Mouse (Mus musculus): ENCODE results near the gene Med26. TPM values are rescaled to one million over a fixed set of nuclear protein-coding genes. Genes with fewer than 3 reads are reported as not detected.

Gene Med26
- polyA plus RNA-seq, 1 experiment from 2014 or later = 11.4 TPM

DNA sequence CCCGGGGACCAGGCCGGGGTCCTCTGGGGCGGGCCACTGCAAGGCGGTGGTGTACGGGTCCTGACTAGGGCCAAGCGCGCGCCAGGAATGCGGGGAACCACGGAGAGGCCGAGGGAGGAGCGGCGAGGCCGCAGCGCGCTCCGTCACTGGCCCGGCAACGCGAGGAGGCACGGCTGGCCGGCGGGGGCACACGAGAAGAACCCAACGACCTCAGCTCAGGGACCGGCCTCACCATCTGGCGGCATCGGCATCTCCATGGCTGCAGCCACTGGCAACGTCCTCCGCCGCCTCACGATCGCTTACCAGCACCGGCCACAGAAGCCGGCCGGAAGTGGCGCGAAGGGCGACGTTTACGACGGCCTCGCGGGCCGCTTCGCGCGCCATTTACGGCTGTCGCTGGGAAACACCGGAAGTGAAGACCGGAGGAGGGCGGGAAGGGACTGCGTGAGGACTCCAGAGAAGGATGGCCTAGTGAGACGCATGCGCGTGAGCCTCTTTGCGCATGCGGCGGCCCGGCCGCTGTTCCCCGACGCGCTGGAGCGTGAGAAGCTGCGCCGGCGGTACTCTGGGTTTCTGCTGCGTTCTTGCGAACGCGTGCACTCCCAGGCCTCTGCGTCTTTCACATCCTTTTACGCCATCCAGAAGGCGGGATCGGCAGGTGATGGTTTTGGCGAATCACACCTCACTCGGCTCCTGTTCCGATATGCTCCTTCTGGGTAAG is 73.1 kb downstream of the Med26 start, which contains the start of gene Cherp:
Gene Cherp (minus strand): TSS at position 401 of the 721 bp plus-strand sequence.
- Histone ChIP-seq H3K27me3 (ENCODE audit: control insufficient read depth, insufficient read depth, low read length) (no peaks in the 10 kb centered on the region), H3K9ac (replicated peaks; ENCODE audit: low read depth, low read length) (peak within 1 kb of the TSS; percentile 69), H3K4me3 (ENCODE audit: low read depth, low read length) (peak within 1 kb of the TSS; percentile 62), H3K4me2 (ENCODE audit: low read depth, low read length) (peak within 1 kb of the TSS; percentile 92), H3K27ac (ENCODE audit: low read depth, low read length) (peak within 1 kb of the TSS; percentile 80), H3K36me3 (ENCODE audit: control insufficient read depth, insufficient read depth, low read length) (peaks cover 30% of the 10 kb centered on the region), H3K9me3 (ENCODE audit: control insufficient read depth, low read length) (no peaks in the 10 kb centered on the region), H3K4me1 (ENCODE audit: control insufficient read depth, insufficient read depth, low read length) (peaks cover 13% of the 10 kb centered on the region)
- WGBS = under 1% methylated on average over 80 of the region's 80 CpGs
- ATAC-seq (ENCODE audit: low read depth) = peak; percentile 97

DNA sequence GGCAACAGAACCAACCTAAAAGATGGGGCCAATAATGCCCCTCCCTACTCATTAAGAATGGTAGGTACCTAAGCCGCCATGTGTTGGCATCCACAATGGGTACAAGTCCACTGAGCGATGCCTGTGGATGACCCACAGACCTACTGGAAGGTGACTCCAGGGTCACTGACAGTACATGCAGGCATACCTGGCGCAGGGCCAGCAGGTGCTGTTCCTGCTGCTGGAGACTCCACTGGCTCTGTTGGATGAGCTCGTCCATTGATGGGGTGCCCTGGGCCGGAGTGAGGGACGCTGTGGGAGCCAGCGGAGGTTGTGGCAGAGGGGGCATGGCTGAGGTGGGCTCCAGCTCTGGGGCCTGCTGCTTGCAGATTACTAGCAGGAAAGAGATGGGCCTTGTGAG is 77.4 kb downstream of the Med26 start:
- ATAC-seq (ENCODE audit: low read depth) = no peak
- peaks cover 8% of the 10 kb centered on the region; the same call in 1 of the 2 replicates for H3K4me1 ChIP-seq (ENCODE audit: control insufficient read depth, insufficient read depth, low read length)
- no peaks in the 10 kb centered on the region for H3K27me3 ChIP-seq (ENCODE audit: control insufficient read depth, insufficient read depth, low read length)
- no peaks in the 10 kb centered on the region for H3K9me3 ChIP-seq (ENCODE audit: control insufficient read depth, low read length)
- WGBS = 97% methylated on average over 7 of the region's 7 CpGs
- H3K27ac ChIP-seq (ENCODE audit: low read depth, low read length) = no peak overlapping the region
- H3K9ac ChIP-seq (replicated peaks; ENCODE audit: low read depth, low read length) = no peak overlapping the region
- H3K4me3 ChIP-seq (ENCODE audit: low read depth, low read length) = no peak overlapping the region
- H3K4me2 ChIP-seq (ENCODE audit: low read depth, low read length) = no peak overlapping the region
- peaks cover 69% of the 10 kb centered on the region for H3K36me3 ChIP-seq (ENCODE audit: control insufficient read depth, insufficient read depth, low read length)

DNA sequence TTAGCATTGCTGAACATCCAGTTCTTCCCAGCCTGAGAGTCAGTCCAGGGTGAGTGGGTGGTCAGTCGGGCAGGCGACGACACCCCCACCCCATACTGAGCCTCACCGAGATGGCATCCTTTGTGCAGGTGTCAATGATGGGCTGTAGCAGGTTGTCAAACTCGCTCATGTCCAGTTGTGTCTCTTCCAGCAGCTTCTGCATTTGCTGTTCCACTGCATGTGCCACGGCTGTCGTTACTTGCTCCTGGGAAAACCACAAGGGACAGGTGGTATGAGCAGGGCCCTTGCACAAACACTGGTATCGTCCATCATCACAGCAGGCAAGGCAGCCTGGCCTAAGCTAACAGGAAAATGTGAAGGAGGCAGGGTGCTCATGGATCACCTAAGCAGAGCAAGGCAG is 78.1 kb downstream of the Med26 start:
- WGBS = 98% methylated on average over 8 of the region's 8 CpGs

DNA sequence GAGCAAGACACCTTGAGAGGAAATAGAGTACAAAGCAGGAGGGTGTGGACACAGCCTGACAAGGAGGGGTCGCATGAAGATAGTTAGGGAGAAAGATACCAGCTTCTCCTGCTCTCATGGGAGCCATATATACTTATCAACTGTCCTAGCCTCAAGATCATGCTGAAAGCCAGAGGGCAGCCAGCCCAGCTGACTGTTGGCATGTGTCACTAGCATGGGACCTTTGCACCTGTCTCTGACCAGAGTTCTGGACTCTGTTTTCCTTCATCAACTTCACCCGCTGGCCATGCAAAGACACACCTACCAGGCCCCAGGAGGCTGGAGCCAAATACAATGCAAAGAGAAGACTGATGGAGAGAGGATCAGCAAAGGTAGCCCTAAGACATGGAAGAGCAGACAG is 78.8 kb downstream of the Med26 start:
- no peaks in the 10 kb centered on the region for H3K9me3 ChIP-seq (ENCODE audit: control insufficient read depth, low read length)
- WGBS = 87% methylated on average over 2 of the region's 2 CpGs
- peaks cover 7% of the 10 kb centered on the region; the same call in 1 of the 2 replicates for H3K4me1 ChIP-seq (ENCODE audit: control insufficient read depth, insufficient read depth, low read length)
- no peaks in the 10 kb centered on the region for H3K27me3 ChIP-seq (ENCODE audit: control insufficient read depth, insufficient read depth, low read length)
- H3K4me2 ChIP-seq (ENCODE audit: low read depth, low read length) = no peak overlapping the region
- H3K27ac ChIP-seq (ENCODE audit: low read depth, low read length) = no peak overlapping the region
- H3K4me3 ChIP-seq (ENCODE audit: low read depth, low read length) = no peak overlapping the region
- peaks cover 79% of the 10 kb centered on the region for H3K36me3 ChIP-seq (ENCODE audit: control insufficient read depth, insufficient read depth, low read length)
- H3K9ac ChIP-seq (replicated peaks; ENCODE audit: low read depth, low read length) = no peak overlapping the region
- no peak for ATAC-seq (ENCODE audit: low read depth)

More for the DNA sequence above, 78.1 kb downstream of the Med26 start:
- no peaks in the 10 kb centered on the region for H3K9me3 ChIP-seq (ENCODE audit: control insufficient read depth, low read length)
- no peak for ATAC-seq (ENCODE audit: low read depth)
- no peak overlapping the region for H3K4me2 ChIP-seq (ENCODE audit: low read depth, low read length)
- H3K4me1 ChIP-seq (ENCODE audit: control insufficient read depth, insufficient read depth, low read length) = peaks cover 8% of the 10 kb centered on the region; the same call in 1 of the 2 replicates
- no peak overlapping the region for H3K4me3 ChIP-seq (ENCODE audit: low read depth, low read length)
- no peaks in the 10 kb centered on the region for H3K27me3 ChIP-seq (ENCODE audit: control insufficient read depth, insufficient read depth, low read length)
- no peak overlapping the region for H3K9ac ChIP-seq (replicated peaks; ENCODE audit: low read depth, low read length)
- H3K27ac ChIP-seq (ENCODE audit: low read depth, low read length) = no peak overlapping the region
- peaks cover 76% of the 10 kb centered on the region for H3K36me3 ChIP-seq (ENCODE audit: control insufficient read depth, insufficient read depth, low read length)

DNA sequence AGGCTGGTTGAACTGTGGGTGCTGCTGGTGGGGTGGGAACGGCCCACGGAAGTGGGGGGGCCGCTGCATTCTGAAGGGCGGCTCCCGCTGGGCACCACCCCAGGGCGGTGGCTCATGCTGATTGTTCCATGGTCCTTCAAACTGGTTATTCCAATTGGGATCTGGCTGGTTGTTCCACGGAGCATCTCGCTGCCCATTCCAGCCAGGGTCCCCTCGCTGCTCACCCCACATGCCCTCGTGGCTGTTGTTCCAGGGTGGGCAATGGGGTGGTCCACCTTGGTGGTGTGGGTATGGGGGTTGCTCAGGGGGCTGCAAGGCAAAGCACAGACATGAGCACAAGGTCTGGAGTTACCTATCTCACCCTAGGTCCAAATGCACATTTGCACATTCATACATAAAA is 83.9 kb downstream of the Med26 start:
- H3K27ac ChIP-seq (ENCODE audit: low read depth, low read length) = no peak overlapping the region
- no peaks in the 10 kb centered on the region for H3K27me3 ChIP-seq (ENCODE audit: control insufficient read depth, insufficient read depth, low read length)
- 94% methylated on average over 10 of the region's 10 CpGs for WGBS
- peaks cover 89% of the 10 kb centered on the region for H3K36me3 ChIP-seq (ENCODE audit: control insufficient read depth, insufficient read depth, low read length)
- no peak for ATAC-seq (ENCODE audit: low read depth)
- H3K9ac ChIP-seq (replicated peaks; ENCODE audit: low read depth, low read length) = no peak overlapping the region
- no peaks in the 10 kb centered on the region for H3K4me1 ChIP-seq (ENCODE audit: control insufficient read depth, insufficient read depth, low read length)
- no peak overlapping the region for H3K4me3 ChIP-seq (ENCODE audit: low read depth, low read length)
- no peaks in the 10 kb centered on the region for H3K9me3 ChIP-seq (ENCODE audit: control insufficient read depth, low read length)
- no peak overlapping the region for H3K4me2 ChIP-seq (ENCODE audit: low read depth, low read length)

DNA sequence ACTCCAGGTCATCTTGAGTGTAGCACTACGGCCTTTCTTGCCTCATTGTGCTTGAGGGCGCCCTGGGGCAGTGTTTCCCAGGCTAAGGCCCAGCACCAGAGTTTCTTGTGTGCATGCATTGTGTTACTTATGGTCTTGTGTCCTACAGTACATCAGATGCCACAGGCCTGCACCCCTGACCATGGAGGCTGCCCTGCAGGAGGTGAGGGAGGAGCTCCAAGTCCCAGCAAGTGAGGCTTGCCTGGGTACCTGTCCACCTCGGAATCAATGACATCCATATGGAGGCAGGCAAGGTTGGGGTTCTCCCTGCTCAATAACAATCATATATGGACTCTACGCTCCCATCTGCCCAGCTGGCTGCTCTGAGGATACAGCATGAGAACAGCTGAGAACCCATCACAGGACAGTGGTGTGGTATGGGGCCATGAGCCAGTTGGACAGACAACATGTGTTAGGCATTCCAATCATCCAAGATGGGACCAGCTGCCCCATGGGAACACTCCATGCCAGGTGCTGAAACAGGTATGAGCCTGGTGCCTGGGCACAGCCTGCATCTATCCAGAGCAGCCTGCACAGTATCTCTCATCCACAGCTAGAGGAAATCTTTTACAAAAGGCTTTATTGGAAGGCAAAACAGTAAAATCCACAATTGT is 88.1 kb downstream of the Med26 start:
- H3K27ac ChIP-seq (ENCODE audit: low read depth, low read length) = no peak overlapping the region
- no peak for ATAC-seq (ENCODE audit: low read depth)
- WGBS = 94% methylated on average over 4 of the region's 4 CpGs

DNA sequence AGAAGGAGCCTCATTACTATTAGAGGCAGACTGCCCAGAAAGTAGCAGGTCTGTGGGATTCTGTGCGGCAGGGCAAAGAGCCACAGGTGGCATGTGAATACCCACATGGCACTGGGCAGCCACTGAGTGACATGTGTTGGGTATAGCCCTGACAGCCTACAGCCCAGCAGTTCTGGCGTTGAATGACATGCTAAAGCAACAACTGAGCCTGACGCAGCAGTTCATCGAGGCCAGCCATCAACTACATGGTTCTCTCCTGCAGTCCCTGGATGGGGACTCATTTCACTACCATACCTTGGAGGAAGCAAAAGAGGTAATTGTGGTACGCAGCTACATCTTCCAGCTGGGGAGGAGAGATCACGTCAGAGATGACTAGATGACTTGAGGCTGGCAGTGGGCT is 89.6 kb downstream of the Med26 start:
- H3K9me3 ChIP-seq (ENCODE audit: control insufficient read depth, low read length) = no peaks in the 10 kb centered on the region
- 90% methylated on average over 6 of the region's 6 CpGs for WGBS
- H3K36me3 ChIP-seq (ENCODE audit: control insufficient read depth, insufficient read depth, low read length) = peaks cover 59% of the 10 kb centered on the region
- H3K9ac ChIP-seq (replicated peaks; ENCODE audit: low read depth, low read length) = no peak overlapping the region
- H3K4me1 ChIP-seq (ENCODE audit: control insufficient read depth, insufficient read depth, low read length) = no peaks in the 10 kb centered on the region
- no peak for ATAC-seq (ENCODE audit: low read depth)
- H3K27ac ChIP-seq (ENCODE audit: low read depth, low read length) = no peak overlapping the region
- no peak overlapping the region for H3K4me2 ChIP-seq (ENCODE audit: low read depth, low read length)
- no peak overlapping the region for H3K4me3 ChIP-seq (ENCODE audit: low read depth, low read length)
- H3K27me3 ChIP-seq (ENCODE audit: control insufficient read depth, insufficient read depth, low read length) = no peaks in the 10 kb centered on the region

More for the DNA sequence above, 88.1 kb downstream of the Med26 start:
- no peak overlapping the region for H3K4me3 ChIP-seq (ENCODE audit: low read depth, low read length)
- H3K4me2 ChIP-seq (ENCODE audit: low read depth, low read length) = no peak overlapping the region
- peaks cover 63% of the 10 kb centered on the region for H3K36me3 ChIP-seq (ENCODE audit: control insufficient read depth, insufficient read depth, low read length)
- no peaks in the 10 kb centered on the region for H3K4me1 ChIP-seq (ENCODE audit: control insufficient read depth, insufficient read depth, low read length)
- H3K9ac ChIP-seq (replicated peaks; ENCODE audit: low read depth, low read length) = no peak overlapping the region
- H3K9me3 ChIP-seq (ENCODE audit: control insufficient read depth, low read length) = no peaks in the 10 kb centered on the region
- no peaks in the 10 kb centered on the region for H3K27me3 ChIP-seq (ENCODE audit: control insufficient read depth, insufficient read depth, low read length)

DNA sequence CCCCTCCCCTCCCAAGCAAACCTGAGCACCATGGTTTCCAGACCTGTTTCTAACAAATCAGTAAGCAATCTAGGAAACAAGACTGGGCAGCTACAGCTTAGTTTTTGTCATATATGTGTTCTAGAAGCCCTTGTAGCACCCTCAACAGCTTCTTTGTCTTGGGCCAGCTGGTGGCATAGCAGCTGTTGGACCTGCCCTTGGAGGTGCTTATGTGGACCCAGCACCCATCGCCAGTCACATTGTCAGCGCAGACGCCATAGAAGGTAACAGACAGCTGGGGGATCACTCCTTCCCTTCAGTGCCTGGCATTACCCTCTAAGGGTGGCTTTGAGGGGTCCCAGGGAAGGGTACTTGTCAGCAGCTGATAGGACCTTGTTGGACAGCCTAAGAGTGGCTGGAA is 90.3 kb downstream of the Med26 start:
- H3K36me3 ChIP-seq (ENCODE audit: control insufficient read depth, insufficient read depth, low read length) = peaks cover 54% of the 10 kb centered on the region
- no peaks in the 10 kb centered on the region for H3K9me3 ChIP-seq (ENCODE audit: control insufficient read depth, low read length)
- H3K27me3 ChIP-seq (ENCODE audit: control insufficient read depth, insufficient read depth, low read length) = no peaks in the 10 kb centered on the region
- no peak overlapping the region for H3K4me3 ChIP-seq (ENCODE audit: low read depth, low read length)
- 89% methylated on average over 3 of the region's 3 CpGs for WGBS
- no peak overlapping the region for H3K4me2 ChIP-seq (ENCODE audit: low read depth, low read length)
- ATAC-seq (ENCODE audit: low read depth) = no peak
- no peak overlapping the region for H3K9ac ChIP-seq (replicated peaks; ENCODE audit: low read depth, low read length)
- no peak overlapping the region for H3K27ac ChIP-seq (ENCODE audit: low read depth, low read length)
- H3K4me1 ChIP-seq (ENCODE audit: control insufficient read depth, insufficient read depth, low read length) = no peaks in the 10 kb centered on the region

DNA sequence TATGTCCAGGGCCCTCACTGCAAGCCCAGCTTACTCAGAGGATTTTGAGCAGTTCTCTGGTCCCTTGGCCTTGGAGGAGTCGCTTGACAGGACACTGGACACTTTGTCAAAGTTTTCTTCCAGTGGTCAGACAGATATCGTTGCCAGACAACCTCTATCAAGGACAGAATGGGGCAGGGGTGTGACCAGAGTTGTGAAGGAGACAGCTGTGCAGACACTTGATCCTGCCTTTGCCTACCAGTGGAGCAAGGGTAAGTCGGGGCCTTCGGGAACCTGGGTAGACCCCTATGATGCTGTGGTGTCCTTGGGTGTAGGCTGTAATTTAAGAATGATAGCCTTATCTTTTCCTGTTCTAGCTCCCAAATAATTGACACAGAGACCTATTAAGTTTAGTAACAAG is 92.8 kb downstream of the Med26 start:
- H3K27ac ChIP-seq (ENCODE audit: low read depth, low read length) = no peak overlapping the region
- H3K9me3 ChIP-seq (ENCODE audit: control insufficient read depth, low read length) = no peaks in the 10 kb centered on the region
- no peaks in the 10 kb centered on the region for H3K27me3 ChIP-seq (ENCODE audit: control insufficient read depth, insufficient read depth, low read length)
- H3K36me3 ChIP-seq (ENCODE audit: control insufficient read depth, insufficient read depth, low read length) = peaks cover 36% of the 10 kb centered on the region
- no peak overlapping the region for H3K4me2 ChIP-seq (ENCODE audit: low read depth, low read length)
- H3K4me1 ChIP-seq (ENCODE audit: control insufficient read depth, insufficient read depth, low read length) = no peaks in the 10 kb centered on the region
- no peak for ATAC-seq (ENCODE audit: low read depth)
- no peak overlapping the region for H3K9ac ChIP-seq (replicated peaks; ENCODE audit: low read depth, low read length)
- 89% methylated on average over 4 of the region's 4 CpGs for WGBS
- no peak overlapping the region for H3K4me3 ChIP-seq (ENCODE audit: low read depth, low read length)

All from neural tube, embryonic 14.5 days (tissue).